Mouse (Mus musculus): ENCODE data around the gene Prokr1. TPM values are rescaled to one million over a fixed set of nuclear protein-coding genes. Genes with fewer than 3 reads are reported as not detected.

The Prokr1 gene
- polyA plus RNA-seq, 1 experiment from 2014 or later: 5.4 TPM

DNA sequence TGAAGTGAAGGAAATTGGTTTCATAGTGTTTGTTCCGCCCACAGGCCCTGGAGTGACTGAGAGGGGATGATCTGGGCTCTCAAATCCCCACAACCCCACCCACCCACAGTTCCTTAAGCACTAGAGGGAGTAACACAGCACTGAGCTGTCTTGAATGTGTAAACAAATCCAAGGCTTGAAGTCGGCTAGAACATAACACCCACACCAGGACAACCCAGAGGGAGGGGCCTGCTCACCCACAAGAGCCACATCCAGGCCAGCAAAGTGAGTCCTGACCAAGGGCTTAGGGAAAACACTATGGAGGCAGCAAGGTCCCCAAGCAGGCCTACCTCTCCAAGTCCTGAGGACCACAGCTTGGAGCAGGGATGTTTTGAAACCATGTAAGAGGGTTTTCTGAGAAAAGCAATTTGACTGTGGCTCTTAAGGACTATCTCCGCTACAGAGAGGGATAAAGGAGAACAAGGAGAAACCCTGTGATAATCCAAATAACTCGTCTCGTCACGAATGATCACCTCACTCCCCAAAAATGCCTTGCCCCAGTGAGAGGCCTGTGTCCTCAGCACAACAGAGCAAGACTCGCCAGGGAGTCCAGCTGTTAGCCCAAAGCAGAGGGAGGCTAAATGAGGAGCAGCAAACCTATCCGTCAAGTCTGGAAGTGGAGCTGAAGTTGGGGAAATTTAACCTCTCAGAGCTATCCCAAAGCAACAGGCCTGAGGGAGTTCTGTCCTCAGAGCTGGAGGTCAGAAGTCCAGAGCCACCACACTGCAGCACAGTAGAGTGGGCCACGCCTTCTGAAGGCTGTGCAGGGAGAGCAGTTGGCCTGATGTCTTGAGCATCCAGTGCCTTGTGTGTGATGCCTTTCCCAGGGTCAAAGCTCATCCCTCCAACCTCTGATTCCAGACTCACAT is 22.6 kb downstream of the Prokr1 start:
- Histone ChIP-seq H3K36me3 (replicated peaks) (no peaks in the 10 kb centered on the region), H3K4me1 (replicated peaks) (no peaks in the 10 kb centered on the region), H3K9ac (no peak overlapping the region), H3K27ac (replicated peaks) (no peak overlapping the region), H3K4me2 (no peak overlapping the region), H3K4me3 (replicated peaks) (no peak overlapping the region), H3K9me3 (replicated peaks) (no peaks in the 10 kb centered on the region), H3K27me3 (peaks cover 33% of the 10 kb centered on the region)
- ATAC-seq (ENCODE audit: insufficient read depth): no peak
- 50% methylated on average over 9 of the region's 9 CpGs for WGBS (ENCODE audit: insufficient replicate concordance)

DNA sequence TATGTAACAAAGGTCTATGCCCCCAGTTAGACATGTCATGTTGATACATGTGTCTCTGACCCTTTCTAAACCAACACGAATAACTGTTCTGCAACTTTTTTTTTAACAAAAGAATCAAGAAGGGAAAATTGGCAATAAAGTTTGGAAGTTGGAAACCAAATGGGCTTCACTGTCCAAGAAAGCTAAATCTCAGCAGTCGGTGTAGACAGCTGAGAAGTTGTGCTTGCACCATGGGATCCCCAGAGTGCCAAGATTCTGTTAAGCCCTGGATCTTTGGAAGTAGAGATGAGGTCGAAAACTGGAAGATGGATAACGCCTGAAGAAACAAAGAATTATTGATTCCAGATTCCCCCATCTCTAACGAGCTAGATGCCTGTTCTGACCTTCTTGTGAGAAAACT is 25.4 kb downstream of the Prokr1 start:
- Histone ChIP-seq H3K27ac (replicated peaks) (no peak overlapping the region), H3K9me3 (replicated peaks) (no peaks in the 10 kb centered on the region), H3K4me1 (replicated peaks) (no peaks in the 10 kb centered on the region), H3K4me2 (no peak overlapping the region), H3K27me3 (peaks cover 31% of the 10 kb centered on the region), H3K36me3 (replicated peaks) (no peaks in the 10 kb centered on the region), H3K9ac (no peak overlapping the region), H3K4me3 (replicated peaks) (no peak overlapping the region)
- ATAC-seq (ENCODE audit: insufficient read depth): no peak
- 56% methylated on average over 5 of the region's 5 CpGs for WGBS (ENCODE audit: insufficient replicate concordance)

DNA sequence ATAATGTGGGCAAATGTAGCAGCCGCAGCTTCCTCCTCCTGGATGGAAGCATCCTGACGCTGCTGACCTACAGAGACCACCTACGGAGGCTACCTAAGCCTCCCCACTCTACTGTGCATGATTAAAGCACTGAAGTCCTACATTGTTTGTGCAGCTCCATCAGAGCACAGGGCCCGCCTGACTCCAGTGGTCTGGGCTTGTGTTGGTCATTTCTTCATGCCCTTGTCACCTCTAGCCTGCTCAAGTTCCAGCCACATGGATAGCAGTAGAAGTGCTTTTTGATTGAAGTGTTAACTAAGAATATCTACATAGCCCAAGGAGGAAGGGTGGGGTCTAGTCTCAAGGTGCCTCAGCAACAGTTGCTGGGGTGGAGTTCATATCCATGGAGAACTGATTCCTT is 26.2 kb downstream of the Prokr1 start:
- Histone ChIP-seq H3K4me2 (no peak overlapping the region), H3K27ac (replicated peaks) (no peak overlapping the region), H3K9ac (no peak overlapping the region), H3K27me3 (peaks cover 33% of the 10 kb centered on the region), H3K4me3 (replicated peaks) (no peak overlapping the region), H3K36me3 (replicated peaks) (no peaks in the 10 kb centered on the region), H3K4me1 (replicated peaks) (no peaks in the 10 kb centered on the region), H3K9me3 (replicated peaks) (no peaks in the 10 kb centered on the region)
- WGBS (ENCODE audit: insufficient replicate concordance): 63% methylated on average over 4 of the region's 4 CpGs
- ATAC-seq (ENCODE audit: insufficient read depth): no peak

DNA sequence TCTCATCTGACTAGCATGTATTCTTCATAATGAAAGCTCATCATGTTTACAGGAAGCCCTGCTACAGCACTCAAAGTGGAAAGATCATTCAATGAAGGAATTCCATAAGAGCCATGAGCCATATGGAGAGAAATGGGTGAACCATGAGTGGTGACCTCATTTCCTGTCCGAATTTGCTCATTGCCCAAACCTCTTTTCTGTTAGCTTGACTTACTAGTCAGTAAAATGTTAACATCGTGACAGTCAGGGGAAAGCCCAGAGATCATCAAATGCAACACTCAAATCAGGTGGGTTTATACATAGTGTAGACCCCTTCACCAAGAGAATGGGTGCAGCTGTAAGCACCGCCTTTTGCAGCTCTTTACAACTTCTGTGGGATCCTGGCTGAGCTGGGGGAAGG is 36.8 kb downstream of the Prokr1 start:
- Histone ChIP-seq H3K27me3 (peaks cover 23% of the 10 kb centered on the region; the same call in 1 of the 2 replicates), H3K27ac (replicated peaks) (no peak overlapping the region), H3K4me1 (replicated peaks) (peaks cover 4% of the 10 kb centered on the region), H3K36me3 (replicated peaks) (no peaks in the 10 kb centered on the region), H3K4me2 (no peak overlapping the region), H3K4me3 (replicated peaks) (no peak overlapping the region), H3K9me3 (replicated peaks) (no peaks in the 10 kb centered on the region), H3K9ac (no peak overlapping the region)
- WGBS (ENCODE audit: insufficient replicate concordance): 53% methylated on average over 3 of the region's 3 CpGs
- ATAC-seq (ENCODE audit: insufficient read depth): no peak

DNA sequence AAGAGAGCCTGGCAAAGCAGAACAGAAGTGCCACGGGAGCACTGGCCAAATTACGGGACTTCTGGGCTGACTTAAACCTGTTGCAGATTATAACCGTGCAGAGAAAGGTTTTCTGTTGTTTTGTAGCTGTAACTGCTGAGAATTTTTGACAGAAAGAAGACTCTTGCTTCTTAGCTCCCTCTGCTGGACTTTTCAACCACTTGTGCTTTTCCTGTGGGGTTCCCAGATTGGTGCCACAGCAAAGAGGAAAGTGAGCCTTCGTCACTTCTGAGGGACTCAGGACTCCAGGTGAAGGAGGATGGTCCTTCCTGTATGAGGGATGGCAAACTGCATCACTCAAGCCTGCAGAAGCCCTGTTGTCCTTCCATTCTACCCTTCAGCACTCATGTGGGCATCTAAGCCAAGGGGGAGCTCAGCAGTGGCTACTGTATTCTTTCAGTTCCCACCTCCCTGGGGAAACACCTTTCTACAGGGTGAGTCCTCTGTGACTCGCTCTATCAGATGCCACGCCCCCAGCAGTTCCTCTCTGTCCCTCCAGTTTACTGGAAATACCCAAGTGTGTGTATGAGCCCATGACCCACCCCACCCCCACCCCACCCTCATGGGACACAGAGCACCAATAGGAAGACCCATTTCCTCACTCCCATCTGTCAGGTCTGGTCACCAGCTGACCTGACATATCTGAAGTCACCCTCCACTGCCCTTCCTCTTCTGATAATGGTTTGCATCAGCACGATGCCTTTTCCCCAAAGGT is 38.3 kb downstream of the Prokr1 start:
- Histone ChIP-seq H3K4me2 (no peak overlapping the region), H3K4me3 (replicated peaks) (no peak overlapping the region), H3K9ac (no peak overlapping the region), H3K27me3 (peaks cover 20% of the 10 kb centered on the region; the same call in 1 of the 2 replicates), H3K4me1 (replicated peaks) (peaks cover 4% of the 10 kb centered on the region), H3K36me3 (replicated peaks) (no peaks in the 10 kb centered on the region), H3K27ac (replicated peaks) (no peak overlapping the region), H3K9me3 (replicated peaks) (no peaks in the 10 kb centered on the region)
- 21% methylated on average over 7 of the region's 7 CpGs for WGBS (ENCODE audit: insufficient replicate concordance)
- no peak; the same call in 1 of the 2 replicates for ATAC-seq (ENCODE audit: insufficient read depth)

DNA sequence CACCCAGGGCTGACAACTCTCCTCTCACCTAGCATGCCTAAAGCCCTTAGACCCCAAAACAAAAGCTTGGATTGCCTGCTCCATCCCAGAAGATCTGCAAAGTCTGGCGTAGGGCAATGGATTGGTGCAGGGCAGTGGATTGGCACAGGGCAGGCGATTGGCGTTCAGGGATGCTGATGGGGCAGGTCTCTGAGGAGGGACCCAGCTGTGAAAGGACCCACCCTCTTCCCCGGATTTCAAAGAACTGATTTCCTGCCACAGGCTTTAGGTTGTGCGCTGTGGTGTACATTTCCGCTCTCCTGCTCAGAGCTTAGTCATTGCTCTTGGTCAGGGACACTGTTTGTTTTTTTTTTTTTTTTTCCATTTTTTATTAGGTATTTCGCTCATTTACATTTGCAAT is 42.7 kb downstream of the Prokr1 start:
- Histone ChIP-seq H3K27ac (replicated peaks) (no peak overlapping the region), H3K36me3 (replicated peaks) (no peaks in the 10 kb centered on the region), H3K4me3 (replicated peaks) (no peak overlapping the region), H3K9me3 (replicated peaks) (no peaks in the 10 kb centered on the region), H3K9ac (no peak overlapping the region), H3K4me1 (replicated peaks) (peaks cover 5% of the 10 kb centered on the region), H3K4me2 (no peak overlapping the region), H3K27me3 (peaks cover 38% of the 10 kb centered on the region)
- no peak for ATAC-seq (ENCODE audit: insufficient read depth)
- WGBS (ENCODE audit: insufficient replicate concordance): 55% methylated on average over 7 of the region's 7 CpGs

DNA sequence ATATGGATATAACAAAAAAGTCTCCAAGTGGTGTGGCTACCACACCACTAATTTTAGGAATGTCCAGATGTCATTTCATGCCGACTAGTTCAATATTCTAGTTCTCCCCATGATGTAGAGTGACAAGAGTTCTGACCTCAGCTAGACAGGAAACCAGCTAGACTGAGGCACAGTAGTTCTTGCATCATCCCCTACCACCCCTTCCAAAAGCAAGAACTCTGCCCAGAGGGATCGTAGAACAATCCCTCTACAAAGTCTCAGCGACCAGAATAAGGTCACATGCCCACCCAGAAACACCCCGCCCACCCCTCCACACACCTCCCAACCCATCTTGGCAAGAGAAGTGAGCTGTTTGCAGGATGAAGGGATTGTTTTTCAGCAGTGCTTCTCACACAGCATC is 43.1 kb downstream of the Prokr1 start:
- no peak for ATAC-seq (ENCODE audit: insufficient read depth)
- Histone ChIP-seq H3K36me3 (replicated peaks) (no peaks in the 10 kb centered on the region), H3K9me3 (replicated peaks) (no peaks in the 10 kb centered on the region), H3K27me3 (peaks cover 42% of the 10 kb centered on the region), H3K9ac (no peak overlapping the region), H3K4me3 (replicated peaks) (no peak overlapping the region), H3K4me1 (replicated peaks) (peaks cover 9% of the 10 kb centered on the region), H3K4me2 (no peak overlapping the region), H3K27ac (replicated peaks) (no peak overlapping the region)
- WGBS (ENCODE audit: insufficient replicate concordance): 47% methylated on average over 4 of the region's 4 CpGs

DNA sequence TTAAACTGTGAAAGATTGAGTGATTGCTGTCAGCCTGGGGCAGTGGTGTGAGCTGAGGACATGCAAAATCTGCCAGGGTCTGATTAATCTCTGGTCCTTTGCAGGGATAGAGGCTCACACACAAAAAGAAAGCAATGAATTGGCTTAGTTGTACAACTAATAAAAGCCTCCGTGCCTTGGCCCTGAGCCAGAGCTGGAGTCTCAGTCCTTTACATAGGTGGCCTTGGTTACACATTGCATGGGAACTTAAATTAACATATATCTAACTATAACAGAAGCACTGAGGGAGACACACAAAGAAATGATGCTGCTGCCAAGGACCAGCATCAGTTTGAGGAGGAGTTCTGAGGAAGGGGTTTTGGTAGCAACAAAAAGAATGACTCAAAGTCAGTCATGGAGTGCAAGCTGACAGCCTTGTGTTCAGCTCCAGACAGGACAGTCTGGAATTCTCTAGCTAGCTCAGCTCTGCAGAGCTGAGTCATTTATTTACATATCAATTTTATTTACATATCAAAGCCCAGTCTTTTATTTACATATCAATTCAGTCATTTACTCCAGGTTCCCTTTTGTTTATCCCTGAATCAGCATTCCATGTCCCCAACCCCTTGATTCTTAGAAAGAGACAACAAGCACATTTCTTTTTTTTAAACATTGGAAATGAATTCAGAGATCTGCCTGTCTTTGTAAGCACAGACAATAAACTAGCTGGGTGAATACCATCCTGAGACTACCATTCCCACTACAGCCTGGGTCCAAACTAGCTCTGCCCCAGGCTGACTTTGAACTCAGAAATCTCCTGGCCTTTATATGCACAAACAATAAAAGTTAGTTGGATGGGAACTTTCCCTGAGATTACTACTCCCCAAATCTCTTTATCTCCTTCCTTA is 45.0 kb downstream of the Prokr1 start:
- H3K4me3 ChIP-seq (replicated peaks): no peak overlapping the region
- WGBS (ENCODE audit: insufficient replicate concordance): 55% methylated on average over 1 of the region's 1 CpGs
- H3K27me3 ChIP-seq: peaks cover 49% of the 10 kb centered on the region
- H3K4me2 ChIP-seq: no peak overlapping the region
- no peak overlapping the region for H3K9ac ChIP-seq
- peaks cover 21% of the 10 kb centered on the region for H3K4me1 ChIP-seq (replicated peaks)
- no peak overlapping the region for H3K27ac ChIP-seq (replicated peaks)
- no peaks in the 10 kb centered on the region for H3K36me3 ChIP-seq (replicated peaks)
- no peak for ATAC-seq (ENCODE audit: insufficient read depth)
- H3K9me3 ChIP-seq (replicated peaks): no peaks in the 10 kb centered on the region

DNA sequence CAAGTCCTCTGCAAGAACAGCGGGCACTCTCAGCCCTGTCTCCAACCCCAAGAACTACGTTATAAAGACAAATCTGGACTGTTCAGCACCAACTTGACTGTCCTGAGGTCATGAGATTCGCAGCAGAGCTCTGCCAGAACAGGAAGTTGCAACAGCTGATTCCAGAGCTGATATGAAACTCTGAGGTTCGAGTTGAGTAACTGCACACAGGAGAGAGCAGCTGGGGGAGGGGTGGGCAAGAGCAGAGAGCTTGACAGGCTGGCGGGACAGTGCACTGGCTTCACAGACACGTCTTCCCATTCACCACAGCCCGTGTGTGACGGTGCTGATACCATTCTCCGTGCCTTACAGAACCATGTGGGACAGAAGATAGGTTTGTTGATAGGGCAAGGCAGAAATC is 48.5 kb downstream of the Prokr1 start:
- 6% methylated on average over 9 of the region's 9 CpGs for WGBS (ENCODE audit: insufficient replicate concordance)
- H3K4me1 ChIP-seq (replicated peaks): peaks cover 27% of the 10 kb centered on the region
- H3K9ac ChIP-seq: no peak overlapping the region
- peak; percentile 91 for ATAC-seq (ENCODE audit: insufficient read depth)
- H3K27ac ChIP-seq (replicated peaks): peak overlapping the region; percentile 58; the same call in 1 of the 2 replicates
- no peaks in the 10 kb centered on the region for H3K36me3 ChIP-seq (replicated peaks)
- H3K4me2 ChIP-seq: peak overlapping the region; percentile 48
- peaks cover 78% of the 10 kb centered on the region for H3K27me3 ChIP-seq
- no peak overlapping the region; the same call in 1 of the 2 replicates for H3K4me3 ChIP-seq (replicated peaks)
- no peaks in the 10 kb centered on the region for H3K9me3 ChIP-seq (replicated peaks)

DNA sequence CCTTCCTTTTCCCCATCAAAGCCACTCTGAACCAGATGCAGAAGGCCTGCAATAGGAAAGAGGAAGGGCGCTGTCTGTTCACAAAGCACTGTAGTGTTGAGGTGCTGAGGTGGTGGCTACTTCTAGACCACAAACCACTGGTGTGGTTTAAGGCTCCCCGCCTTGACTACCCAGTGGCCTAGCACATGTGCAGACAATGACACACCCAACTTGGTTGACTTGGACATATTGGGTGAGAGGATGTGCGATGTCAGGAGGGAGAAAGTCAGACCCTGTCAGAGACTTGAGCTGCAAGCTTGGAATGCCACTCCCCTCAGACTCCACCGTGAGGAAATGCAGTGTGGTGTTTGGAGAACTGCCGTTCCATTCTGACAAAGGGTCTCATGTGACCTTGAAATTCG is 49.4 kb downstream of the Prokr1 start:
- H3K9ac ChIP-seq: no peak overlapping the region
- peaks cover 80% of the 10 kb centered on the region for H3K27me3 ChIP-seq
- 14% methylated on average over 6 of the region's 6 CpGs for WGBS (ENCODE audit: insufficient replicate concordance)
- H3K4me3 ChIP-seq (replicated peaks): no peak overlapping the region
- H3K4me1 ChIP-seq (replicated peaks): peaks cover 27% of the 10 kb centered on the region
- ATAC-seq (ENCODE audit: insufficient read depth): peak; percentile 40
- no peaks in the 10 kb centered on the region for H3K9me3 ChIP-seq (replicated peaks)
- H3K36me3 ChIP-seq (replicated peaks): no peaks in the 10 kb centered on the region
- 0 out of 2 replicates have a peak overlapping the region, but pooled peaks have one; percentile 48 for H3K4me2 ChIP-seq
- peak overlapping the region; percentile 19 for H3K27ac ChIP-seq (replicated peaks)
